Comparison of ENCODE assay signal across 22 mouse cellular contexts in the genomic region with DNA sequence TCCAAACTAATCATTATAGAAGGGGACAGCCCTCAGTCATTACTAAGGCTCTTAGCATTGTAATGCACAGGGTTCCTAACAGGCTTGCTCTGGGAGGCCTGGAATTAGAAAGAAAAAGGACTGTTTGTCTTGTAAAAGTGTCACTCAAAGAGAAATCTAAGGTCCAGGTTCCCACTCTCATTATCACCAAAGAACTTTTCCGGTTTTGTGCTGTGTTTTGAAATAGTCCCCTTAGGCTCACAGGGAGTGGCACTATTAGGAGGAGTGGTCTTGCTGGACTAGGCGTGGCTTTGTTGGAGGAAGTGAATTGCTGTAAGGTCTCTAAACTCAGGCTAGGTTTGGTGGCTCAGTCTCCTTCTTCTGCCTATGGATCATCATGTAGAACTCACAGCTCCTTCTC.
A peak's percentile ranks its signal among the peaks of the same experiment; 100 is the strongest.
DNase-seq lines count a peak whose midpoint lies in the region; ATAC-seq and TF ChIP-seq lines count a peak whose summit lies in the region.
"Had no signal": no experiment of that assay in that cellular context is flagged by ENCODE, and none has a peak within 500 bp of the region (broad histone marks: within the 10 kb centered on the region; RNA-seq: fewer than 3 reads in every experiment).

No protein-coding gene starts in this region.

- H3K9me3 ChIP-seq in ES-Bruce4 (replicated peaks; ENCODE audit: control insufficient read depth, insufficient read depth, low read length, poor library complexity, severe bottlenecking): no peaks in the 10 kb centered on the region
- H3K9me3 ChIP-seq in hindbrain, embryonic 14.5 days (ENCODE audit: control insufficient read depth, low read length): no peaks in the 10 kb centered on the region
- H3K9me3 ChIP-seq: embryonic facial prominence, embryonic 10.5 days; embryonic facial prominence, embryonic 12.5 days; forebrain, embryonic 13.5 days; forebrain, embryonic 15.5 days had no signal

- WGBS in hindbrain, embryonic 14.5 days: 63% methylated on average over 2 of the region's 2 CpGs

- no peaks in the 10 kb centered on the region for H3K36me3 ChIP-seq in ES-Bruce4 (ENCODE audit: control insufficient read depth, insufficient read depth, low read length, poor library complexity, severe bottlenecking)
- H3K36me3 ChIP-seq in hindbrain, embryonic 14.5 days (replicated peaks; ENCODE audit: control insufficient read depth, insufficient read depth): no peaks in the 10 kb centered on the region
- H3K36me3 ChIP-seq: embryonic facial prominence, embryonic 10.5 days; embryonic facial prominence, embryonic 12.5 days; forebrain, embryonic 15.5 days; G1E had no signal

- no peak for ATAC-seq in hindbrain, embryonic 14.5 days (ENCODE audit: low FRiP score)
- ATAC-seq: forebrain, embryonic 13.5 days; forebrain, embryonic 15.5 days; forebrain, postnatal 0 days; Patski had no signal

- no peaks in the 10 kb centered on the region for H3K27me3 ChIP-seq in ES-Bruce4 (ENCODE audit: control insufficient read depth, insufficient read depth, low read length, poor library complexity, severe bottlenecking)
- no peaks in the 10 kb centered on the region for H3K27me3 ChIP-seq in hindbrain, embryonic 14.5 days (ENCODE audit: control insufficient read depth, insufficient read depth, low read length)
- H3K27me3 ChIP-seq: embryonic facial prominence, embryonic 12.5 days; forebrain, embryonic 13.5 days; forebrain, embryonic 15.5 days; Patski had no signal

- H3K4me2 ChIP-seq in hindbrain, embryonic 14.5 days (replicated peaks): no peak overlapping the region
- H3K4me2 ChIP-seq: embryonic facial prominence, embryonic 12.5 days; forebrain, embryonic 13.5 days; forebrain, embryonic 15.5 days had no signal

- peak; percentile 65; the same call in 1 of the 2 replicates for TF ChIP-seq EP300 in ES-Bruce4 (IDR thresholded peaks at IDR 0.05; ENCODE audit: insufficient read depth, low read depth, low read length)

- DNase-seq in ES-CJ7 (ENCODE audit: low read depth, low spot score) (peak; percentile 84), R1 (ENCODE audit: low read depth, low spot score) (peak; percentile 89), ZHBTc4 (ENCODE audit: low read depth, low spot score) (peak; percentile 85)
- DNase-seq in hindbrain, embryonic 14.5 days (ENCODE audit: low spot score): no peak
- no peak for DNase-seq in adrenal gland, postnatal 36 days
- no peak for DNase-seq in layer of hippocampus, postnatal 25 days (ENCODE audit: extremely low spot score in 1 of 2, low spot score in 1 of 2)
- DNase-seq: adrenal gland, adult 2 months; adrenal gland, postnatal 10 days; adrenal gland, postnatal 25 days; cerebellum, adult 11-12 months; cerebellum, adult 2 months; cerebellum, adult 9-10 months; cerebellum, postnatal 10 days; cerebellum, postnatal 25 days; forebrain, postnatal 0 days had no signal

- H3K27ac ChIP-seq in ES-Bruce4 (ENCODE audit: insufficient read depth, low read length): no peak overlapping the region
- no peak overlapping the region for H3K27ac ChIP-seq in hindbrain, embryonic 14.5 days
- H3K27ac ChIP-seq: embryonic facial prominence, embryonic 10.5 days; embryonic facial prominence, embryonic 12.5 days; forebrain, embryonic 13.5 days; forebrain, embryonic 15.5 days had no signal

- peaks cover under 1% of the 10 kb centered on the region for H3K4me1 ChIP-seq in ES-Bruce4 (ENCODE audit: control insufficient read depth, insufficient read depth, low read length)
- no peaks in the 10 kb centered on the region for H3K4me1 ChIP-seq in hindbrain, embryonic 14.5 days (replicated peaks; ENCODE audit: control insufficient read depth, insufficient read depth, low read length)
- H3K4me1 ChIP-seq: embryonic facial prominence, embryonic 12.5 days; forebrain, embryonic 13.5 days; forebrain, embryonic 15.5 days had no signal

- H3K9ac ChIP-seq in ES-Bruce4 (ENCODE audit: low read depth, poor library complexity, severe bottlenecking): no peak overlapping the region
- H3K9ac ChIP-seq in hindbrain, embryonic 14.5 days: no peak overlapping the region
- H3K9ac ChIP-seq: embryonic facial prominence, embryonic 12.5 days; forebrain, embryonic 13.5 days; forebrain, embryonic 15.5 days; forebrain, postnatal 0 days had no signal

- no peak overlapping the region for H3K4me3 ChIP-seq in ES-Bruce4 (ENCODE audit: low read depth, low read length)
- no peak overlapping the region for H3K4me3 ChIP-seq in hindbrain, embryonic 14.5 days (replicated peaks; ENCODE audit: low read length)
- H3K4me3 ChIP-seq: embryonic facial prominence, embryonic 10.5 days; embryonic facial prominence, embryonic 12.5 days; forebrain, embryonic 13.5 days; forebrain, embryonic 15.5 days had no signal

- TF ChIP-seq POLR2A in ES-Bruce4 (IDR thresholded peaks at IDR 0.05; ENCODE audit: insufficient read depth, low read length): no peak

- no peak for TF ChIP-seq CTCF in ES-Bruce4 (IDR thresholded peaks at IDR 0.05; ENCODE audit: low read depth, low read length)

Comparison
In these comparisons a context has a peak if more than half of its experiments do, and no peak if none do; other contexts are left out.
1. DNase-seq: peak in ES-CJ7 (single experiment), R1 (single experiment) and ZHBTc4 (single experiment); none in hindbrain, embryonic 14.5 days (single experiment), adrenal gland, postnatal 36 days (0 of 2) and layer of hippocampus, postnatal 25 days (0 of 2).